In the genomic region with DNA sequence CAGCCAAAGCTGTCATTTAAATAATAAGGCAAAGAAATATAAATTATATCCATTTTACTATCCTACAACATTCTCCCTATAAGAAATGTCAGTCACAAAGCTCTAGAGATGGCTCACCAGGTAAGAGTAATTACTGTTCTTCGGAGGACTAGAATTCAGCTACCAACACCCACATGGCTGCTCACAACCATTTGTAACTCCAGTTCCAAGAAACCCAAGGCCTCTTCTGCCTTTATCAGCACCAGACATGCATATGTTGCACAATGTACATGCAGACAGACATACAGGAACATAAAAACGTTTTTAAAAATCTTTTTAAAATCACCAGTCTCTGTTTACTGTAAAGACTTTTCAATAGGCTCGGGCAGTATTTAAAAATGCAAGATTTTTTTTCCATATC, we compare ENCODE assay signal across 24 mouse cellular contexts.
"Had no signal": no experiment of that assay in that cellular context is flagged by ENCODE, and none has a peak within 500 bp of the region (broad histone marks: within the 10 kb centered on the region; RNA-seq: fewer than 3 reads in every experiment).

No protein-coding gene starts in this region.

- H3K36me3 ChIP-seq: intestine, embryonic 15.5 days; kidney, embryonic 15.5 days; limb, embryonic 12.5 days; limb, embryonic 15.5 days; lung, embryonic 15.5 days; midbrain, embryonic 10.5 days; neural tube, embryonic 12.5 days; neural tube, embryonic 15.5 days had no signal

- H3K27me3 ChIP-seq: intestine, embryonic 15.5 days; kidney, embryonic 15.5 days; limb, embryonic 12.5 days; limb, embryonic 15.5 days; lung, embryonic 15.5 days; megakaryocyte, embryonic 14.5 days; neural tube, embryonic 12.5 days; neural tube, embryonic 15.5 days had no signal

- H3K4me3 ChIP-seq: intestine, embryonic 15.5 days; kidney, embryonic 15.5 days; limb, embryonic 12.5 days; limb, embryonic 15.5 days; lung, embryonic 15.5 days; megakaryocyte, embryonic 14.5 days; midbrain, embryonic 10.5 days; neural tube, embryonic 12.5 days; neural tube, embryonic 15.5 days had no signal

- H3K9me3 ChIP-seq: intestine, embryonic 15.5 days; kidney, embryonic 15.5 days; limb, embryonic 12.5 days; limb, embryonic 15.5 days; lung, embryonic 15.5 days; megakaryocyte, embryonic 14.5 days; midbrain, embryonic 10.5 days; neural tube, embryonic 12.5 days; neural tube, embryonic 15.5 days had no signal

- ATAC-seq: intestine, embryonic 15.5 days had no signal

- DNase-seq: kidney, adult 11 months; kidney, adult 8-10 months; kidney, postnatal 10 days; kidney, postnatal 36 days; left cerebral cortex, postnatal 4 days; lung, adult 18-20 months; lung, postnatal 10 days; lung, postnatal 36 days; midbrain, embryonic 14.5 days; right cerebral cortex, adult 18-20 months; right cerebral cortex, postnatal 25 days; thymus, adult 2 months; thymus, postnatal 14 days; thymus, postnatal 4 days had no signal

- H3K27ac ChIP-seq: intestine, embryonic 15.5 days; kidney, embryonic 15.5 days; limb, embryonic 12.5 days; limb, embryonic 15.5 days; lung, embryonic 15.5 days; midbrain, embryonic 10.5 days; neural tube, embryonic 12.5 days; neural tube, embryonic 15.5 days; stomach, postnatal 0 days had no signal

- H3K4me1 ChIP-seq: intestine, embryonic 15.5 days; limb, embryonic 12.5 days; limb, embryonic 15.5 days; lung, embryonic 15.5 days; megakaryocyte, embryonic 14.5 days; neural tube, embryonic 12.5 days; neural tube, embryonic 15.5 days had no signal

- H3K4me2 ChIP-seq: intestine, embryonic 15.5 days; kidney, embryonic 15.5 days; limb, embryonic 12.5 days; limb, embryonic 15.5 days; lung, embryonic 15.5 days; neural tube, embryonic 12.5 days; neural tube, embryonic 15.5 days had no signal

- H3K9ac ChIP-seq: intestine, embryonic 15.5 days; kidney, embryonic 15.5 days; limb, embryonic 12.5 days; limb, embryonic 15.5 days; lung, embryonic 15.5 days; neural tube, embryonic 12.5 days; neural tube, embryonic 15.5 days had no signal
